Mouse (Mus musculus) erythroblast, embryonic 14.5 days (primary cell): ENCODE results near the gene Etnk2.

Experiments
- GATA1 ChIP-seq: IDR thresholded peaks from 2 replicates; pipeline ENCODE4 v1.6.1; 2012; ENCODE audit warnings: low read length, inconsistent platforms, mixed read lengths
- TAL1 ChIP-seq: IDR thresholded peaks from 3 replicates; pipeline ENCODE4 v1.6.1; 2012; ENCODE audit warnings: low read length, inconsistent platforms, mixed read lengths

DNA sequence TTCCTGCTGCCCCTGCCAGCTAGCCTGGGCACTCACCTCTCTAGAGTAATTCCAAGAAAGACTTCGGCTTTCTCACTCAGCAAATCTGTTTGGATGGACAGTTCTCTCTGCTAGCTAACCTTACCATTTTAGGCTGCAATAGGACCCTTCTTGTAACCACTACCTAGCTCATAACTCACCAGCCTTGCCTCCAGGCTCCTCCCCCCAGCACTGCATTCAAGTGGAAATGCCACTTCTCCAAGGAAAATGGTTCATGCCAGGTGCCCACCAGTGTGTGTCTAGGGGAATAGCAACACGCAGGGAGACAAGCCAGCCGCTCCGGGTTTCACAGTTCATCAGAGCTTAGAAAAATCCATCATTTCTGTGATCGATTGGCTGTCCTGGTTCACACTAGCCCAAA is 14.2 kb downstream of the Etnk2 start:
- TF ChIP-seq TAL1, result no peak
- no peak for TF ChIP-seq GATA1
